Mouse (Mus musculus) midbrain, embryonic 13.5 days (tissue): Measurements from ENCODE around the gene Tnip2. TPM values are rescaled to one million over a fixed set of nuclear protein-coding genes. Genes with fewer than 3 reads are reported as not detected.

Experiments used
- polyA plus RNA-seq: library from polyadenylated mRNA; unstranded; fragments of >200 nt; fragmentation: Nextera tagmentation; extraction: Ambion mirVana; gene quantifications from 2 replicates; pipeline ENCODE4 v1.2.1, GENCODE M21; 2015

The Tnip2 gene
- polyA plus RNA-seq, 1 experiment from 2014 or later = 6.9 TPM

Other genes with a start within 250 kb of the Tnip2 start
- 3.7 and 3.8 TPM in 2 replicates for gene Zfyve28, start 225.5 kb downstream of the Tnip2 start, polyA plus RNA-seq
- not detected in 2 replicates for gene Cfap99, start 225.4 kb downstream of the Tnip2 start, polyA plus RNA-seq
- gene Rnf4, start 177.7 kb downstream of the Tnip2 start, polyA plus RNA-seq = 136 and 141 TPM in 2 replicates
- gene Fam193a, start 144.1 kb downstream of the Tnip2 start, polyA plus RNA-seq = 19.8 and 20.6 TPM in 2 replicates
- 18.3 and 30.8 TPM in 2 replicates for gene Sh3bp2, start 11.8 kb upstream of the Tnip2 start, polyA plus RNA-seq
- gene Add1, start 59.7 kb upstream of the Tnip2 start, polyA plus RNA-seq = 204 and 205 TPM in 2 replicates
- 78.6 and 84.6 TPM in 2 replicates for gene Mfsd10, start 123.2 kb upstream of the Tnip2 start, polyA plus RNA-seq
- gene Nop14, start 146.2 kb upstream of the Tnip2 start, polyA plus RNA-seq = 22.0 and 23.0 TPM in 2 replicates
- 1.9 and 2.5 TPM in 2 replicates for gene Grk4, start 146.4 kb upstream of the Tnip2 start, polyA plus RNA-seq
- gene Htt, start 247.7 kb upstream of the Tnip2 start, polyA plus RNA-seq = 15.1 and 15.5 TPM in 2 replicates